In genomic region chr4:106227428-106227827, GRCm38 (mm10) we compare ENCODE assay signal across 14 mouse cellular contexts.
DNase-seq lines count a peak whose midpoint lies in the region; ATAC-seq and TF ChIP-seq lines count a peak whose summit lies in the region.
"Had no signal": no experiment of that assay in that cellular context is flagged by ENCODE, and none has a peak within 500 bp of the region (broad histone marks: within the 10 kb centered on the region; RNA-seq: fewer than 3 reads in every experiment).

No protein-coding gene starts in this region.

- no peaks in the 10 kb centered on the region for H3K4me1 ChIP-seq in hindbrain, postnatal 0 days (ENCODE audit: insufficient read depth, low read length)
- H3K4me1 ChIP-seq in hindbrain, embryonic 11.5 days (replicated peaks; ENCODE audit: control insufficient read depth, insufficient read depth, low read length), result no peaks in the 10 kb centered on the region
- no peaks in the 10 kb centered on the region for H3K4me1 ChIP-seq in midbrain, embryonic 14.5 days (ENCODE audit: control insufficient read depth, insufficient read depth, low read length)
- H3K4me1 ChIP-seq in midbrain, embryonic 16.5 days (ENCODE audit: control insufficient read depth, insufficient read depth, low read length), result no peaks in the 10 kb centered on the region

- H3K9me3 ChIP-seq in hindbrain, postnatal 0 days (ENCODE audit: low read length), result no peaks in the 10 kb centered on the region
- no peaks in the 10 kb centered on the region for H3K9me3 ChIP-seq in hindbrain, embryonic 11.5 days (ENCODE audit: control insufficient read depth, low read length)
- 0 out of 2 replicates have a peak, but pooled peaks cover 3% of the 10 kb centered on the region for H3K9me3 ChIP-seq in midbrain, embryonic 14.5 days (ENCODE audit: control insufficient read depth, low read length)
- no peaks in the 10 kb centered on the region for H3K9me3 ChIP-seq in midbrain, embryonic 16.5 days (replicated peaks; ENCODE audit: control insufficient read depth, low read length, poor library complexity, severe bottlenecking)
- H3K9me3 ChIP-seq: lung, embryonic 15.5 days; neural tube, embryonic 15.5 days had no signal

- no peak for TF ChIP-seq POLR2A in brain, embryonic 14.5 days (IDR thresholded peaks at IDR 0.05; ENCODE audit: borderline replicate concordance, extremely low read depth, insufficient read depth, insufficient read length, poor library complexity, severe bottlenecking)

- TF ChIP-seq CTCF in hindbrain, postnatal 0 days (IDR thresholded peaks at IDR 0.05; ENCODE audit: low read depth), result peak; percentile 53
- TF ChIP-seq CTCF in brain, embryonic 14.5 days (IDR thresholded peaks at IDR 0.05; ENCODE audit: borderline replicate concordance, extremely low read depth, insufficient read depth, insufficient read length), result peak; percentile 37; the same call in 1 of the 2 replicates

- 66% methylated on average over 8 of the region's 8 CpGs for WGBS in hindbrain, postnatal 0 days
- 76% methylated on average over 8 of the region's 8 CpGs for WGBS in hindbrain, embryonic 11.5 days
- 76% methylated on average over 8 of the region's 8 CpGs for WGBS in midbrain, embryonic 14.5 days
- WGBS in midbrain, embryonic 16.5 days, result 66% methylated on average over 8 of the region's 8 CpGs

- H3K27ac ChIP-seq in hindbrain, postnatal 0 days, result no peak overlapping the region
- H3K27ac ChIP-seq in hindbrain, embryonic 11.5 days (ENCODE audit: low read depth, low read length), result no peak overlapping the region
- H3K27ac ChIP-seq in midbrain, embryonic 14.5 days (replicated peaks; ENCODE audit: low read depth, low read length), result no peak overlapping the region
- no peak overlapping the region for H3K27ac ChIP-seq in midbrain, embryonic 16.5 days (ENCODE audit: low read length)
- H3K27ac ChIP-seq: lung, embryonic 15.5 days; neural tube, embryonic 15.5 days had no signal

- DNase-seq in hindbrain, postnatal 0 days (ENCODE audit: low spot score), result peak; percentile 46
- DNase-seq in hindbrain, embryonic 11.5 days (ENCODE audit: low spot score), result no peak
- peak; percentile 27 for DNase-seq in midbrain, embryonic 14.5 days
- DNase-seq in brain, embryonic 14.5 days (ENCODE audit: low read depth), result peak; percentile 49
- peak; percentile 44 to 51 for DNase-seq in kidney, postnatal 4 days
- DNase-seq in adrenal gland, adult 2 months, result no peak
- no peak for DNase-seq in adrenal gland, adult 8-10 months
- DNase-seq: adrenal gland, postnatal 36 days; gastrocnemius, postnatal 14 days; thymus, postnatal 14 days had no signal

- ATAC-seq in hindbrain, postnatal 0 days, result no peak
- no peak for ATAC-seq in hindbrain, embryonic 11.5 days (ENCODE audit: low FRiP score)
- no peak for ATAC-seq in midbrain, embryonic 14.5 days (ENCODE audit: low FRiP score, low TSS enrichment)
- no peak for ATAC-seq in midbrain, embryonic 16.5 days

- no peaks in the 10 kb centered on the region for H3K27me3 ChIP-seq in hindbrain, postnatal 0 days (ENCODE audit: insufficient read depth, low read length)
- H3K27me3 ChIP-seq in hindbrain, embryonic 11.5 days (ENCODE audit: control insufficient read depth, insufficient read depth, low read length), result no peaks in the 10 kb centered on the region
- no peaks in the 10 kb centered on the region for H3K27me3 ChIP-seq in midbrain, embryonic 14.5 days (ENCODE audit: control insufficient read depth, insufficient read depth, low read length)
- no peaks in the 10 kb centered on the region for H3K27me3 ChIP-seq in midbrain, embryonic 16.5 days (ENCODE audit: control insufficient read depth, insufficient read depth, low read depth, low read length)
- H3K27me3 ChIP-seq: lung, embryonic 15.5 days; neural tube, embryonic 15.5 days had no signal

- no peak overlapping the region for H3K9ac ChIP-seq in hindbrain, postnatal 0 days (replicated peaks; ENCODE audit: low read length)
- no peak overlapping the region for H3K9ac ChIP-seq in hindbrain, embryonic 11.5 days (ENCODE audit: low read depth, low read length)
- no peak overlapping the region for H3K9ac ChIP-seq in midbrain, embryonic 14.5 days (replicated peaks; ENCODE audit: low read length)
- no peak overlapping the region for H3K9ac ChIP-seq in midbrain, embryonic 16.5 days (ENCODE audit: low read depth, low read length)
- H3K9ac ChIP-seq: lung, embryonic 15.5 days; neural tube, embryonic 15.5 days had no signal

- H3K36me3 ChIP-seq in hindbrain, postnatal 0 days (ENCODE audit: insufficient read depth, low read length), result no peaks in the 10 kb centered on the region
- no peaks in the 10 kb centered on the region for H3K36me3 ChIP-seq in hindbrain, embryonic 11.5 days (ENCODE audit: control insufficient read depth, insufficient read depth, low read length)
- no peaks in the 10 kb centered on the region for H3K36me3 ChIP-seq in midbrain, embryonic 14.5 days (ENCODE audit: control insufficient read depth, insufficient read depth, low read length)
- H3K36me3 ChIP-seq in midbrain, embryonic 16.5 days (ENCODE audit: control insufficient read depth, insufficient read depth, low read length), result no peaks in the 10 kb centered on the region
- H3K36me3 ChIP-seq: lung, embryonic 15.5 days; neural tube, embryonic 15.5 days had no signal

- no peak overlapping the region for H3K4me2 ChIP-seq in hindbrain, postnatal 0 days (ENCODE audit: low read depth, low read length)
- no peak overlapping the region for H3K4me2 ChIP-seq in hindbrain, embryonic 11.5 days (replicated peaks; ENCODE audit: low read depth, low read length)
- H3K4me2 ChIP-seq in midbrain, embryonic 14.5 days (ENCODE audit: low read length), result no peak overlapping the region
- no peak overlapping the region for H3K4me2 ChIP-seq in midbrain, embryonic 16.5 days (ENCODE audit: low read length)
- H3K4me2 ChIP-seq: lung, embryonic 15.5 days; midbrain, embryonic 11.5 days; neural tube, embryonic 15.5 days had no signal

- H3K4me3 ChIP-seq in hindbrain, postnatal 0 days (ENCODE audit: low read length), result no peak overlapping the region
- no peak overlapping the region for H3K4me3 ChIP-seq in hindbrain, embryonic 11.5 days (ENCODE audit: low read depth, low read length)
- H3K4me3 ChIP-seq in midbrain, embryonic 14.5 days (replicated peaks; ENCODE audit: low read depth, low read length), result no peak overlapping the region
- no peak overlapping the region for H3K4me3 ChIP-seq in midbrain, embryonic 16.5 days (ENCODE audit: low read depth, low read length)
- H3K4me3 ChIP-seq: lung, embryonic 15.5 days; neural tube, embryonic 15.5 days had no signal

Comparison
In these comparisons a context has a peak if more than half of its experiments do, and no peak if none do; other contexts are left out.
1. DNase-seq: peak in hindbrain, postnatal 0 days (single experiment), midbrain, embryonic 14.5 days (single experiment), brain, embryonic 14.5 days (single experiment) and kidney, postnatal 4 days (2 of 2); none in hindbrain, embryonic 11.5 days (single experiment), adrenal gland, adult 2 months (single experiment) and adrenal gland, adult 8-10 months (single experiment).